Mouse (Mus musculus) forebrain, embryonic 12.5 days (tissue): ENCODE data around the gene Nos2. TPM values are rescaled to one million over a fixed set of nuclear protein-coding genes. Genes with fewer than 3 reads are reported as not detected.

Experiments used
- ATAC-seq: fragments of 200-750 bp; cut with Nextera tagmentation; 2 replicates; pipeline ENCODE4 v1.8.0; 2017; ENCODE audit warnings: moderate TSS enrichment; ENCODE audit not compliant: low FRiP score
- H3K27ac ChIP-seq: fragments of 300-500 bp; sonication (generic); 2 replicates; pipeline ENCODE4 v1.5.1; 2016; ENCODE audit warnings: mild to moderate bottlenecking
- H3K27me3 ChIP-seq: fragments of 300-500 bp; sonication (generic); 2 replicates; pipeline ENCODE4 v1.6.1; 2016; ENCODE audit warnings: mild to moderate bottlenecking
- H3K36me3 ChIP-seq: fragments of 300-500 bp; sonication (generic); replicated peaks from 2 replicates; pipeline ENCODE4 v1.6.1; 2016; ENCODE audit warnings: mild to moderate bottlenecking
- H3K4me1 ChIP-seq: fragments of 300-500 bp; sonication (generic); 2 replicates; pipeline ENCODE4 v1.6.1; 2016
- H3K4me2 ChIP-seq: fragments of 300-500 bp; sonication (generic); 2 replicates; pipeline ENCODE4 v1.6.1; 2016; ENCODE audit warnings: mild to moderate bottlenecking, moderate library complexity
- H3K4me3 ChIP-seq: fragments of 300-500 bp; sonication (generic); replicated peaks from 2 replicates; pipeline ENCODE4 v1.5.1; 2016; ENCODE audit warnings: mild to moderate bottlenecking
- H3K9ac ChIP-seq: fragments of 300-500 bp; sonication (generic); 2 replicates; pipeline ENCODE4 v1.6.1; 2016; ENCODE audit warnings: mild to moderate bottlenecking
- H3K9me3 ChIP-seq: fragments of 300-500 bp; sonication (generic); 2 replicates; pipeline ENCODE4 v1.6.1; 2016
- WGBS: fragments of 180-500 bp; shearing (Covaris S2); methylation state at CpG from one replicate; pipeline ENCODE4 v1.1.7; 2016; 5-methylcytosine and 5-hydroxymethylcytosine counted together
- polyA plus RNA-seq: library from polyadenylated mRNA; unstranded; fragments of >200 nt; fragmentation: Nextera tagmentation; extraction: Ambion mirVana; gene quantifications from 2 replicates; pipeline ENCODE4 v1.2.1, GENCODE M21; 2016

Gene Nos2
- polyA plus RNA-seq, 1 experiment from 2014 or later, result 0.65 TPM

- H3K9me3 ChIP-seq, result no peaks in the 10 kb centered on the region
- H3K27ac ChIP-seq, result no peak overlapping the region
- no peaks in the 10 kb centered on the region for H3K4me1 ChIP-seq
- H3K4me2 ChIP-seq, result no peak overlapping the region
- no peaks in the 10 kb centered on the region for H3K36me3 ChIP-seq
- 26% methylated on average over 4 of the region's 4 CpGs for WGBS
- no peak for ATAC-seq
- no peak overlapping the region for H3K4me3 ChIP-seq
- H3K9ac ChIP-seq, result no peak overlapping the region
- H3K27me3 ChIP-seq, result no peaks in the 10 kb centered on the region
These were observed 46.8 kb downstream of the Nos2 start for GRCm38 (mm10) chr11:78967371-78967770.

- H3K4me2 ChIP-seq, result no peak overlapping the region
- H3K27me3 ChIP-seq, result no peaks in the 10 kb centered on the region
- 85% methylated on average over 4 of the region's 4 CpGs for WGBS
- H3K27ac ChIP-seq, result no peak overlapping the region
- no peak overlapping the region for H3K4me3 ChIP-seq
- ATAC-seq, result no peak
- H3K9ac ChIP-seq, result no peak overlapping the region
- no peaks in the 10 kb centered on the region for H3K9me3 ChIP-seq
- H3K4me1 ChIP-seq, result peaks cover 7% of the 10 kb centered on the region
- H3K36me3 ChIP-seq, result no peaks in the 10 kb centered on the region
These were observed 47.5 kb downstream of the Nos2 start for GRCm38 (mm10) chr11:78968121-78968520.

- Histone ChIP-seq H3K9me3 (no peaks in the 10 kb centered on the region), H3K27ac (no peak overlapping the region), H3K36me3 (no peaks in the 10 kb centered on the region), H3K9ac (no peak overlapping the region), H3K4me1 (peaks cover 9% of the 10 kb centered on the region), H3K27me3 (no peaks in the 10 kb centered on the region), H3K4me2 (no peak overlapping the region), H3K4me3 (no peak overlapping the region)
- WGBS, result 88% methylated on average over 8 of the region's 8 CpGs
- ATAC-seq, result no peak
These were observed 50.5 kb downstream of the Nos2 start for GRCm38 (mm10) chr11:78971096-78971495.

- 94% methylated on average over 3 of the region's 3 CpGs for WGBS
- H3K4me1 ChIP-seq, result peaks cover 9% of the 10 kb centered on the region
- no peak for ATAC-seq
- H3K4me3 ChIP-seq, result no peak overlapping the region
- H3K9me3 ChIP-seq, result no peaks in the 10 kb centered on the region
- no peak overlapping the region for H3K4me2 ChIP-seq
- H3K9ac ChIP-seq, result no peak overlapping the region
- H3K36me3 ChIP-seq, result no peaks in the 10 kb centered on the region
- H3K27me3 ChIP-seq, result no peaks in the 10 kb centered on the region
- H3K27ac ChIP-seq, result no peak overlapping the region
These were observed 51.2 kb downstream of the Nos2 start for GRCm38 (mm10) chr11:78971746-78972145.

- Histone ChIP-seq H3K27ac (no peak overlapping the region), H3K4me3 (no peak overlapping the region), H3K4me2 (no peak overlapping the region), H3K9me3 (no peaks in the 10 kb centered on the region), H3K9ac (no peak overlapping the region), H3K27me3 (no peaks in the 10 kb centered on the region), H3K4me1 (peaks cover 9% of the 10 kb centered on the region), H3K36me3 (no peaks in the 10 kb centered on the region)
- no peak for ATAC-seq
- WGBS, result 55% methylated on average over 6 of the region's 6 CpGs
These were observed 51.7 kb downstream of the Nos2 start for GRCm38 (mm10) chr11:78972328-78972727.

- Histone ChIP-seq H3K9me3 (no peaks in the 10 kb centered on the region), H3K27ac (no peak overlapping the region), H3K4me1 (peaks cover 9% of the 10 kb centered on the region), H3K9ac (no peak overlapping the region), H3K36me3 (no peaks in the 10 kb centered on the region), H3K4me3 (no peak overlapping the region), H3K4me2 (no peak overlapping the region), H3K27me3 (no peaks in the 10 kb centered on the region)
- WGBS, result 65% methylated on average over 8 of the region's 8 CpGs
- ATAC-seq, result no peak
These were observed 52.3 kb downstream of the Nos2 start for GRCm38 (mm10) chr11:78972811-78973351.

- no peaks in the 10 kb centered on the region for H3K9me3 ChIP-seq
- no peak overlapping the region for H3K4me3 ChIP-seq
- ATAC-seq, result no peak
- H3K27ac ChIP-seq, result no peak overlapping the region
- no peaks in the 10 kb centered on the region for H3K27me3 ChIP-seq
- H3K4me2 ChIP-seq, result no peak overlapping the region
- no peaks in the 10 kb centered on the region for H3K36me3 ChIP-seq
- peaks cover 9% of the 10 kb centered on the region for H3K4me1 ChIP-seq
- no peak overlapping the region for H3K9ac ChIP-seq
- 76% methylated on average over 17 of the region's 17 CpGs for WGBS
These were observed 53.0 kb downstream of the Nos2 start for GRCm38 (mm10) chr11:78973381-78974150.

- no peaks in the 10 kb centered on the region for H3K36me3 ChIP-seq
- no peaks in the 10 kb centered on the region for H3K27me3 ChIP-seq
- no peak for ATAC-seq
- H3K9me3 ChIP-seq, result no peaks in the 10 kb centered on the region
- no peak overlapping the region for H3K4me3 ChIP-seq
- no peak overlapping the region for H3K9ac ChIP-seq
- no peak overlapping the region for H3K4me2 ChIP-seq
- WGBS, result 85% methylated on average over 8 of the region's 8 CpGs
- peaks cover 9% of the 10 kb centered on the region for H3K4me1 ChIP-seq
- H3K27ac ChIP-seq, result no peak overlapping the region
These were observed 56.3 kb downstream of the Nos2 start for GRCm38 (mm10) chr11:78976731-78977510.

GRCm38 (mm10) chr11:78978176-78979019, 57.8 kb downstream of the Nos2 start:
- Histone ChIP-seq H3K9me3 (no peaks in the 10 kb centered on the region), H3K36me3 (no peaks in the 10 kb centered on the region), H3K9ac (no peak overlapping the region), H3K27me3 (no peaks in the 10 kb centered on the region), H3K4me1 (no peaks in the 10 kb centered on the region), H3K27ac (no peak overlapping the region), H3K4me2 (no peak overlapping the region), H3K4me3 (no peak overlapping the region)
- 92% methylated on average over 12 of the region's 12 CpGs for WGBS
- ATAC-seq, result no peak

- Histone ChIP-seq H3K9me3 (no peaks in the 10 kb centered on the region), H3K4me2 (no peak overlapping the region), H3K4me1 (no peaks in the 10 kb centered on the region), H3K27me3 (no peaks in the 10 kb centered on the region), H3K27ac (no peak overlapping the region), H3K4me3 (no peak overlapping the region), H3K9ac (no peak overlapping the region), H3K36me3 (no peaks in the 10 kb centered on the region)
- no peak for ATAC-seq
- 92% methylated on average over 4 of the region's 4 CpGs for WGBS
These were observed 59.6 kb downstream of the Nos2 start for GRCm38 (mm10) chr11:78980083-78980634.

- Histone ChIP-seq H3K9ac (no peak overlapping the region), H3K4me2 (no peak overlapping the region), H3K4me1 (no peaks in the 10 kb centered on the region), H3K27me3 (no peaks in the 10 kb centered on the region), H3K27ac (no peak overlapping the region), H3K9me3 (no peaks in the 10 kb centered on the region), H3K36me3 (no peaks in the 10 kb centered on the region), H3K4me3 (no peak overlapping the region)
- WGBS, result 76% methylated on average over 2 of the region's 2 CpGs
- ATAC-seq, result no peak
These were observed 61.5 kb downstream of the Nos2 start for GRCm38 (mm10) chr11:78982042-78982441.
